Mouse (Mus musculus) ES-E14 (cell line): ENCODE results near the gene Cachd1. TPM values are rescaled to one million over a fixed set of nuclear protein-coding genes. Genes with fewer than 3 reads are reported as not detected.

Experiments
- DNase-seq: peaks from one replicate; pipeline ENCODE4 v3.0.0-alpha.2; 2013; ENCODE audit warnings: low read depth, low spot score
- H3K27ac ChIP-seq: 2 replicates; pipeline ENCODE4 v1.5.1; 2012; ENCODE audit warnings: low read depth, mild to moderate bottlenecking, low read length, moderate library complexity, mixed read lengths; ENCODE audit not compliant: poor library complexity, insufficient read depth, severe bottlenecking
- H3K36me3 ChIP-seq: 2 replicates; pipeline ENCODE4 v1.6.1; 2012; ENCODE audit warnings: mild to moderate bottlenecking, low read length, moderate library complexity, mixed read lengths; ENCODE audit not compliant: control insufficient read depth, poor library complexity, insufficient read depth, severe bottlenecking
- H3K4me1 ChIP-seq, 2 experiments: fragments of 150-350 bp in 1 of 2; sonication (generic) in 1 of 2; 2 replicates each; pipeline ENCODE4 v1.6.1; 2012; ENCODE audit warnings: low read length in 2 of 2, mild to moderate bottlenecking in 1 of 2, mixed read lengths in 1 of 2; ENCODE audit not compliant: control insufficient read depth in 2 of 2, insufficient read depth in 2 of 2, poor library complexity in 1 of 2
- H3K4me3 ChIP-seq, 2 experiments: fragments of 150-350 bp in 1 of 2; sonication (generic) in 1 of 2; 2 replicates each; pipeline ENCODE4 v1.5.1; 2012; ENCODE audit warnings: low read length in 2 of 2, low read depth in 1 of 2, mild to moderate bottlenecking in 1 of 2, mixed read lengths in 1 of 2; ENCODE audit not compliant: insufficient read depth in 1 of 2, poor library complexity in 1 of 2, severe bottlenecking in 1 of 2
- H3K9ac ChIP-seq: 2 replicates; pipeline ENCODE4 v1.6.1; 2012; ENCODE audit warnings: low read depth, mild to moderate bottlenecking, low read length, mixed read lengths; ENCODE audit not compliant: poor library complexity, insufficient read depth, severe bottlenecking
- H3K9me3 ChIP-seq: fragments of 150-350 bp; sonication (generic); 2 replicates; pipeline ENCODE4 v1.6.1; 2012; ENCODE audit warnings: low read depth, mild to moderate bottlenecking, low read length; ENCODE audit not compliant: control insufficient read depth, insufficient read depth
- CHD2 ChIP-seq: IDR thresholded peaks from 2 replicates; pipeline ENCODE4 v1.6.1; 2014; ENCODE audit warnings: mild to moderate bottlenecking, low read depth, low read length, inconsistent platforms
- HCFC1 ChIP-seq: IDR thresholded peaks from 2 replicates; pipeline ENCODE4 v1.6.1; 2012; ENCODE audit warnings: low read length, inconsistent platforms, borderline replicate concordance; ENCODE audit not compliant: insufficient read depth
- MAFK ChIP-seq: IDR thresholded peaks from 2 replicates; pipeline ENCODE4 v1.6.1; 2014; ENCODE audit warnings: mild to moderate bottlenecking, low read depth, low read length, inconsistent platforms; ENCODE audit not compliant: insufficient read depth
- ZC3H11A ChIP-seq: IDR thresholded peaks from 2 replicates; pipeline ENCODE4 v1.6.1; 2012; ENCODE audit warnings: low read depth, mild to moderate bottlenecking, inconsistent platforms, low read length, borderline replicate concordance
- ZNF384 ChIP-seq: IDR thresholded peaks from 2 replicates; pipeline ENCODE4 v1.6.1; 2012; ENCODE audit warnings: low read depth, low read length, inconsistent platforms
- in situ Hi-C, 2 experiments: fragments of 600-800 bp; cut with MboI; formaldehyde crosslinking; loops; one replicate each; pipeline ENCODE4 v1.15.1; 2025; ENCODE audit warnings: low sequenced_read_pairs in 2 of 2, inconsistent platforms in 1 of 2; ENCODE audit not compliant: unreplicated experiment in 2 of 2
- total RNA-seq: library from RNA; depleted of rRNA; stranded (reverse); fragments of 300-350 nt; gene quantifications from 2 replicates; pipeline ENCODE4 v1.2.3, GENCODE M21; 2012

The Cachd1 gene
- total RNA-seq, 1 experiment = 7.6 TPM

DNA sequence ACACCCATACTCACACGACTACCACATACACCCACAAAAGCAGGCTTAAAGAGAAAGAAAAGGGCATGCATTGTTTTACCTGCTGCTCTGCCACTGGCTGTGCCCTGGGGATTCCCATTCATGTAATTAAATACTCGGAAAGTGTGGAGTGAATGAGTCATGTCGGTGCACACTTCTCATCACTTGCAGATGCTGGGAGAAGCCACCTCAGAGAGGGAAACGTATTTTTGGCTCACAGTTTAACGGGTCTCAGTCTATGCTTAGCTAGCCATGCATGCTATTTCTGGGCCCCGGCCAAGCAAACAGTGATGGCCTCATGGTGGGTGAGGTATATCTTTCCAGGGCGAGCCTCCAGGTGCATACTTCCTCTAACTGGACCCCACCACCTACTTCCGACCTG, 222.4 kb downstream of the Cachd1 start:
- peaks cover 2% of the 10 kb centered on the region; the same call in 1 of the 2 replicates for H3K36me3 ChIP-seq

DNA sequence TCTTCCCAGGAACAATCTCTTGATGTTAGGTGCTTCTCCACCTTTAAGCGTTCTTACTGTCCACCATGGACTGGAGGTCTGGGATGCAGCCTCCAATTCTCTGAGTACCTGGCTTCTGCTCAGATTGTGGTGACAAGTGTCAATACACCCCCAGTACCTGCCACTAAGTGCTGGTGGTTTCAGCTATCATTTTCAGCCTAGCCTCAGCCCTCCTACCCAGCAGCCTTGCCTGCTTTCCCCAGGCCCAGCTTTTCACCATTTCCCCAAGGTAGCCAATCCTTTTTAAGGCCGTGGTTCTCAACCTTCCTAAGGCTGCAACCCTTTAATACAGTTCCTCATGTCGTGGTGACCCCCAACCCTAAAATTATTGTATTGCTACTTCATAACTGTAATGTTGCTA, 224.1 kb downstream of the Cachd1 start:
- TF ChIP-seq CHD2 = no peak
- no peak for TF ChIP-seq MAFK
- no peak for TF ChIP-seq ZNF384
- no peak for TF ChIP-seq ZC3H11A
- TF ChIP-seq HCFC1 = no peak
- no peaks in the 10 kb centered on the region for H3K9me3 ChIP-seq
- H3K9ac ChIP-seq = no peak overlapping the region
- no peak for DNase-seq
- no peak overlapping the region for H3K4me3 ChIP-seq
- in situ Hi-C loops = no loop called here
- H3K36me3 ChIP-seq = peaks cover 2% of the 10 kb centered on the region; the same call in 1 of the 2 replicates
- no peak overlapping the region for H3K27ac ChIP-seq
- peaks cover 0 to 3% of the 10 kb centered on the region in 2 experiments; a peak in 1 of 4 replicates for H3K4me1 ChIP-seq

More for the DNA sequence above, 222.4 kb downstream of the Cachd1 start:
- TF ChIP-seq CHD2 (no peak), ZC3H11A (no peak), ZNF384 (no peak), MAFK (no peak), HCFC1 (no peak)
- peaks cover 0 to 3% of the 10 kb centered on the region in 2 experiments; a peak in 1 of 4 replicates for H3K4me1 ChIP-seq
- no peak overlapping the region for H3K4me3 ChIP-seq
- H3K27ac ChIP-seq = no peak overlapping the region
- no peak overlapping the region for H3K9ac ChIP-seq
- in situ Hi-C loops = loop anchor here in 1 of 2 experiments (25.0 kb wide), 1 partner anchor 262 kb away; no protein-coding TSS in a partner anchor
- H3K9me3 ChIP-seq = no peaks in the 10 kb centered on the region
- no peak for DNase-seq

DNA sequence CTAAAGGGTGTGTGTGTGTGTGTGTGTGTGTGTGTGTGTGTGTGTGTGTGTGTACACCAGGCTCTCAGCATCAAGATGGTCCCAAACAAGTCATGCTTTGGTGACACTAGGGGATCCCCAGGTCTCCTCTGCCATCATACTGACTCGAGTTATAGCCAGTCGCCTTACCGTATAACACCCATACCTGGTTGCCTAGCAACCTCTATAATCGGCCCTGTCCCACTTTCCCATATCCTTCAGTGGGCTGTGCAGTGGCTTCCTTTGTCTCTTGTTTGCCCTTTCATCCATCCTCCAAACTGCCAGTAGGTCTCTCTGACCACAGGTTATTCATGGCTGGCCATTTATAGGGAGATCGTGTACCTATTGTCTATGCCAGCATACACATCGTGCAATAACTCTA, 224.6 kb downstream of the Cachd1 start:
- Histone ChIP-seq H3K4me1 (peaks cover 0 to 3% of the 10 kb centered on the region in 2 experiments; a peak in 1 of 4 replicates), H3K9me3 (no peaks in the 10 kb centered on the region), H3K36me3 (peaks cover 2% of the 10 kb centered on the region; the same call in 1 of the 2 replicates), H3K4me3 (no peak overlapping the region), H3K9ac (no peak overlapping the region), H3K27ac (no peak overlapping the region)
- no peak for DNase-seq
- in situ Hi-C loops = no loop called here
- TF ChIP-seq HCFC1 = no peak
- no peak for TF ChIP-seq ZNF384
- TF ChIP-seq ZC3H11A = no peak
- no peak for TF ChIP-seq MAFK
- TF ChIP-seq CHD2 = no peak

DNA sequence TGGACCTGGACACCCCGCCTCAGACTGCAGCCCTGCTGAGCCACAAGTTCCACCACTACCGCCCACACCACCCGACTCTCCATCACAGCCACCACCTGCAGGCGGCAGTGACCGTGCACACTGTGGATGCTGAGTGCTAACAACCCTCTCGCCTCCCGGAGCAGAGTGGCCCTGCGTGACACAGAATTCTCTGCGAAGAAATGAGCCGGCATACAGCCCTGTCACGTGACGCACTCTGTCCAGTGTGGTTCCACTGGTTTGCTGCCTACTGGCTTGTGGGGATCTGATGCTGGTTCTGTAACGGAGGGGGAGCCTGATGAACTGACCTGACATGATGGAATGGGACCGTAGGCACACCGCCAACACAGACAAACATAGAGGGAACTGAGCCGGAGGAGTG, 226.5 kb downstream of the Cachd1 start:
- in situ Hi-C loops = no loop called here
- Histone ChIP-seq H3K27ac (no peak overlapping the region), H3K9me3 (no peaks in the 10 kb centered on the region), H3K9ac (peak overlapping the region; percentile 47; the same call in 1 of the 2 replicates), H3K4me1 (peaks cover 0 to 3% of the 10 kb centered on the region in 2 experiments; a peak in 1 of 4 replicates), H3K36me3 (peaks cover 2% of the 10 kb centered on the region; the same call in 1 of the 2 replicates), H3K4me3 (peak overlapping the region; percentile 15 to 57)
- no peak for DNase-seq
- no peak for TF ChIP-seq ZC3H11A
- TF ChIP-seq ZNF384 = no peak
- TF ChIP-seq HCFC1 = no peak
- no peak for TF ChIP-seq MAFK
- TF ChIP-seq CHD2 = no peak
